Mouse (Mus musculus): ENCODE results near the gene Jph2. TPM values are rescaled to one million over a fixed set of nuclear protein-coding genes. Genes with fewer than 3 reads are reported as not detected.
"Not testable (repeated sequence)": the region's sequence is repeated elsewhere in the genome, so short reads cannot be mapped to it uniquely, and the experiment has no call there.

Gene Jph2
- total RNA-seq, 2 experiments from 2014 or later, result not detected

DNA sequence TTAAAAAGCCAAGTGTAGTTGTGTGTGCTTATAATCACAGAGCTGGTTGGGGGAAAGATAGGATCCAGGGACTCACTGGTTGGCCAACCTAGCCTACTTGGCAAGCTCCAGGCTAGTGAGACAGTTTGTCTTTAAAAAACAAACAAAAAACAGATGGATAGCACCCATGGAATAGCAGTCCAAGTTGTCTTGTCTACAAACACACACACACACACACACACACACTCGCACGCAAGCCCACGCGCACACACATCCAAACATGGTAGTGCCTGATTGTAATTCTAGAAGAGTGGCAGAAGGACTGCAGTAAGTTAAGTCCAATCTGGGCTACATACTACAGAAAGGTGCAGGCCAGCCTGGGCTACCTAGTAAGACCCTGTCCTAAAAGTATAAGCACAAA is 14.6 kb upstream of the Jph2 start:
- no peak for ATAC-seq (replicated peaks; ENCODE audit: poor library complexity, severe bottlenecking)

GRCm38 (mm10) chr2:163411840-163412239 is 14.0 kb upstream of the Jph2 start:
- ATAC-seq (replicated peaks; ENCODE audit: poor library complexity, severe bottlenecking), result no peak

DNA sequence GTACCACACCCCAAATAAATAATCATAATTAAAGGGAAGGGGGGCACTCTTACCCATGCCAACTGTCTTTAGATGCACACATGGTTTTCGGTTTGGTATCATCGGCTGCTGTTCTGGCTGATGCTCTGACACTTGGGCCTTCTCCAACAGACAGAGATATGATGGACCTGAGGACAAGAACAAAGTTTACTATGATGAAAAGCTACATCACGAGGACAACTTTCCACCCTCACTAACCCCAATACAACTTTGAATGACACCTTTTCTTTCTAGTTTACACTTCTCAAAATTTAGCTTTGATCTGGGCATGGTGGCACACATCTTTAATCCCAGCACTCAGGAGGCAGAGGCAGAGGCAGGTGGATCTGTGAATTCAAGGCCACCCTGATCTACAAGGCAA is 13.6 kb upstream of the Jph2 start:
- not testable (repeated sequence) for ATAC-seq (replicated peaks; ENCODE audit: poor library complexity, severe bottlenecking)

GRCm38 (mm10) chr2:163410211-163410610 is 12.4 kb upstream of the Jph2 start:
- no peak for ATAC-seq (replicated peaks; ENCODE audit: poor library complexity, severe bottlenecking)

- ATAC-seq (replicated peaks; ENCODE audit: poor library complexity, severe bottlenecking), result no peak
Measured at GRCm38 (mm10) chr2:163404037-163404815, 6.4 kb upstream of the Jph2 start.

- ATAC-seq (replicated peaks; ENCODE audit: poor library complexity, severe bottlenecking), result peak; percentile 92
Measured at GRCm38 (mm10) chr2:163401221-163401620, 3.4 kb upstream of the Jph2 start.

GRCm38 (mm10) chr2:163399222-163399621 is 1.4 kb upstream of the Jph2 start:
- no peak for ATAC-seq (replicated peaks; ENCODE audit: poor library complexity, severe bottlenecking)

DNA sequence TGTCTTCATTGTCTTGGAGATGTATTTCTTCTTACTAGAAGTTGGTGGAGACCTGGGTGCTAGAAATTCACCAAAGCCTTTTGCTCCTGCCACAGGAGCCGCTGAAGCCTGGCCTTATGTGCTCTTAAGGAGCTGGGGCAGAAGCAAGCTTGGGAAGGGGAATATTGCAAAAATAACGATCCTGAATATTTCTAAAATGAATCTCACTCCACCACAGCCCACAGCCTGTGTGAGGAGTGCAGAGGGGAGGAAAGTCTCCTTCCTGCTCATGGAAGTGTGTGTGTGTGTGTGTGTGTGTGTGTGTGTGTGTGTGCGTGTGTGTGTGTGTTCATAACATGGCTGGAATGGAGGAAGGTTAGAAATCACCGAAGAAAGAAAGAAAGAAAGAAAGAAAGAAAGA is 977 bp upstream of the Jph2 start:
- no peak for ATAC-seq (replicated peaks; ENCODE audit: poor library complexity, severe bottlenecking)

DNA sequence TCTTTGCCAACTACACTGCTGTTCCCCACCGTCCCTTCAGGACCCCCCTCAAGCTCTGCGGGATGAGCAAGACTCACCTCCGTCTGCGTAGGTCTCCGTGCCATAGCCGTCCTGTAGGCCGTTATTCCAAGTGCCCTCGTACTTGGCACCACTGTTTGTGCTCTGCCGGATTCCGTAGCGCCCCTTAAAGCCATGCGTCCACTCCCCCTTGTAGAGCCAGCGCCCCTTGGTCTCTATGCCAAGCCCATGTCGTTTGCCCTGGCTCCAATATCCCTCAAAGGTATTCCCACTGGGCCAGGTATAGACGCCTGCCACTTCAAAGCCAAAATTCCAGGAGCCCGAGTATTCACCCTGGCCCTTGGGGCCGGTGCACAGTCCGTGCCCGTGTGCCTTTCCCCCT is 722 bp downstream of the Jph2 start:
- ATAC-seq (replicated peaks; ENCODE audit: poor library complexity, severe bottlenecking), result no peak

- no peak for ATAC-seq (replicated peaks; ENCODE audit: poor library complexity, severe bottlenecking)
Measured at GRCm38 (mm10) chr2:163394977-163395376, 2.8 kb downstream of the Jph2 start.

GRCm38 (mm10) chr2:163393976-163394375 is 3.8 kb downstream of the Jph2 start:
- ATAC-seq (replicated peaks; ENCODE audit: poor library complexity, severe bottlenecking), result no peak

GRCm38 (mm10) chr2:163393241-163393640 is 4.6 kb downstream of the Jph2 start:
- no peak for ATAC-seq (replicated peaks; ENCODE audit: poor library complexity, severe bottlenecking)

DNA sequence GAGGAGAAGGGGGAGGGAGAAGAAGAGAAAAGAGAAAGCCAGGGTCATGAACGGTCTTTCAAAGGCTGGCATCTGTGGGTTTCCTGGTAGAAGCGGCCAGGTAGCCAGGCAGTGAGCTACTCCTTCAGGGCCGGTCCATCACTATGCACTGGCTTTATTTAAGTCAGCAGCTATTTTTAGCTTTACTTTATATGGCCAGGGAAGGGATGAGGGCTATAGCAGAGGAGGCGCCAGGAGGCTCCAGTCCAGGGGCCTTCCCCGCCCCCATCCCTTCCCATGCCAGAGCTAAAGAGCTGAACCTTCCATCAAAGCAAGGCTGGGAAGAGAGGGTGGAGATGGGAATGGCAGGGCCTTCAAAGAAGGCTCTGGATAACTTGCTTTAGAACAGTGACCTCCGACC is 5.4 kb downstream of the Jph2 start:
- ATAC-seq (replicated peaks; ENCODE audit: poor library complexity, severe bottlenecking), result no peak

DNA sequence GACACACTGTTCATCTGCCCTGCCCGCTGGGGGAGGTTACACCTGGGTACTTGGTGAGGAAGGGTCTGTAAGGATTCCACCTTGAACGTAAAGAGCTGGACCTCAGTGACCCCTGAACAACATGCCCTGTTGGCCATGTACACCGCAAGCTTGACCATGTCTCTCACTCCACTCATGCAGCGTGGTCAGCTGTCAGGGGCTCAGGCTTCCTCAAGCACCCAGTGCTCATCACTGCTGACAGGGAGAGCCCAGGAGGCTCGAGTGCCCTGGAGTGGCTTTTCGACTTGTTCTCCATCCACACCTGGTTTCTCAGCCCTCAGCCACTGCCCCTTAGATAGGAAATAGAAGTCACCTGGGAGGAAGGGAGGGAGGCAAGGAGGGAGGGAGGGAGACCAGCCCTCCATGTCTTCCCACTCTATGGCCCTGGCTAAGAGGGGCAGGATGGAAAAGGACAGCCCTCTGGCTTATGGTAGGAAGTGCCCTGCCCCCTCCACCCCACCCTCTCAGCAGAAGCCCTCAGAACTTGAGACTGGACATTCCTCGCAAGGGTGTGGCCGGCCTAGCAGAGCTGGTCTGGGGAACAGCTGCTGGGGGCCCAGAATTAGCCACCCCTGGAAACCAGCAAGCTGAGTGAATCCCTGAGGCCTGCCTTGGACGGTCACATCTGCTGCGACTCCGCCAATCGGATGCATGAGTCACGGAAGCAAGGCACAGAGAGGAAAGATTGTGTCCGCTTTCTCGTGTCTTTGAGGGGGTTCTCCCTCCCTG is 11.2 kb downstream of the Jph2 start:
- no peak for ATAC-seq (replicated peaks; ENCODE audit: poor library complexity, severe bottlenecking)

- ATAC-seq (replicated peaks; ENCODE audit: poor library complexity, severe bottlenecking), result no peak
Measured at GRCm38 (mm10) chr2:163385126-163385525, 12.7 kb downstream of the Jph2 start.

DNA sequence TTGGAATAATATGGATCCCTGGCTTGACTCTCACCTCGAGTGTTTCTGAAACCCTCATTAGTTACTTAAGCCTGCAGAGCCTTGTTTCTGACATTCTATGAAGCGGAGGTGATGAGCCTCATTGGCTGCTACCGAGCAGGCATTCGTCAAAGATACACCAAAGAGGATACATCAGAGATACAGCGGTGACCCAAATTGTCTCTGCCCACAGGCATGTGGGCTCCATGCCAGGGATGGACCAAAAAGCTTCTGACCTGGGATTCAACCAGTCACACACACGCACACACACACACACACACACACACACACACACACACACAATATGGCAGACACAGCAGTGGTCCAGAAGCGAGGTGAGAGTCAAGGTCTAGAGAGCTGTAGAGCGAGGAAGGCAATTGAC is 16.5 kb downstream of the Jph2 start:
- no peak for ATAC-seq (replicated peaks; ENCODE audit: poor library complexity, severe bottlenecking)

GRCm38 (mm10) chr2:163379366-163379765 is 18.4 kb downstream of the Jph2 start:
- ATAC-seq (replicated peaks; ENCODE audit: poor library complexity, severe bottlenecking), result no peak

DNA sequence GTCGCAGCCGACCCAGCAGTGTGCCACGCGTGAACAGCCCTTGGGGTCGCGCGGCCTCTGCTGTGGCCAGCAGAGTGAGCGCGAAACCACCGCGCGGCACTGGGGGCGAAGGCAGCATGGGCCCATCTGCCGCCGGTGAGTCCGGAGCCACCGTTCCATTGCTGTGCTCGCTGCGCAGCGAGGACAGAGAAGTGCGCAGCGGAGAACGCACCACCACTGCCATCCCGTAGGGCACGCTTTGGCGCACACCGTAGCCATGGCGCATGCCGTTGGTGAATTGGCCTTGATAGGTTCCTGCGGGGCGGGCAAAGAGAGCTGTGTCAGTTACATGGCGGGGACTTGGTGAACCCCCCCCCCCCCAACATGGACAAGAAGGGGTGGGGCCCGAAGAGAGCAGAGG is 21.7 kb downstream of the Jph2 start:
- no peak for ATAC-seq (replicated peaks; ENCODE audit: poor library complexity, severe bottlenecking)

- no peak for ATAC-seq (replicated peaks; ENCODE audit: poor library complexity, severe bottlenecking)
Measured at GRCm38 (mm10) chr2:163375468-163375867, 22.3 kb downstream of the Jph2 start.

DNA sequence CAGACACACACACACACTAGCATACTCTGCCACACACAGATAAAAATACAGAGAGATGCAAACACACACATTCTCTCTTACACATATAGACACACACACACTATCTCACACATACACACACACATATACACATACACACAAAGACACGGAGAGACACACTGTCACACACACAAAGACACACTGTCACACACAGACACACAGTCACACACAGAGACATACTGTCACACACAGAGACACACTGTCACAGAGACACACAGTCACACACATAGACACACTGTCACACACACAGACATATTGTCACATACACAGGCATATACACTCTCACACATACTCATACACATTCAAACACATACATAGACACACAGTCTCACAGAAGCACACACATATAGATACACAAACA is 25.2 kb downstream of the Jph2 start:
- ATAC-seq (replicated peaks; ENCODE audit: poor library complexity, severe bottlenecking), result no peak

GRCm38 (mm10) chr2:163370175-163370574 is 27.6 kb downstream of the Jph2 start:
- no peak for ATAC-seq (replicated peaks; ENCODE audit: poor library complexity, severe bottlenecking)

All from granulocyte monocyte progenitor cell, adult 5-6 weeks (primary cell).